Mouse (Mus musculus): ENCODE results near the gene Celf2.

DNA sequence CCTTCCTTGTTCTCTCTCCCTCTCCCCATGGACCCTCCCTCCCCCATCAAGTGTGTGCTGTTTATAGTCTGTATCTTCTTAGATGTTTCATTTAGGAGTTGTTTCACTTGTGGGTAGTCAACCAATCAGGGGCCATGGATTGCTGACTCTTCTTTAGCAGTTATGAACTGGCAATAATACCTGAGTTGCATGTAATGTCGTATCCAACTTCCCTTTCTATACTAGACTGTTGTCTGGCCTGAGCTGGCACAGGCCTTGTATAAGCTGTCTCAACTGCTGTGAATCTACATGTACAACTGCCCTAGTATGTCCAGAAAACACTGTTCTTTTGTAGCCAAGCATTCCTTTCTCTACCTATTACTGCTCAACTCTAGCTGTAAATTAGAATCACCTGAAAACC is 813.0 kb downstream of the Celf2 start:
- no peak for TF ChIP-seq CTCF (IDR thresholded peaks at IDR 0.05; ENCODE audit: borderline replicate concordance, insufficient read depth, low read depth, low read length)
- no peak for TF ChIP-seq POLR2A (IDR thresholded peaks at IDR 0.05; ENCODE audit: borderline replicate concordance, insufficient read depth, low read length)

All from cerebellum, adult 2 months (tissue).